Mouse (Mus musculus): ENCODE results near the gene Cd300e.

Cd300e gene

DNA sequence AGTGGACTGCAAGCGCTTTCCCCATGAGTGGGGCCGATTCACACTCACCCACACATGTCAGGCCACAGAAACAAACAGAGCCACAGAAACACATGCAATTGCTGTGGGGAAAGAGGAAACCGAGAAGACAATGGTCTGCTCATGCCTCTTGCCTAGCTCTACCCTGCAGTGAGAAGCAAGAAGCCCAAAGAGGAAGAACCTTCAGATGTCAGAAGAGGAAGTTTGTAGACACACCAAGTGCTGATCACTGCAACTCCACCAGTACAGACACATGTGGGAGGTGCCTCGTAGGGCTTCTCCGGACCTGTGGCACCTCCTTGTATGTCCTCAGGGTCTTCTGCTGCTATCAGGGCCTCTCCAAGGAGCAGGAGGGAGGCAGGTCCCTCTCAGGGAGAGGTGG is 57.9 kb downstream of the Cd300e start:
- DNase-seq (ENCODE audit: low spot score in 2 of 2) = no peak

All from frontal cortex, postnatal 14 days (tissue).